Mouse (Mus musculus) right cerebral cortex, postnatal 25 days (tissue): ENCODE data around the gene Gm973.
"Not testable (repeated sequence)": the region's sequence is repeated elsewhere in the genome, so short reads cannot be mapped to it uniquely, and the experiment has no call there.

ENCODE experiments used
- DNase-seq: peaks from one replicate; pipeline ENCODE4 v3.0.0; 2022

The Gm973 gene

DNA sequence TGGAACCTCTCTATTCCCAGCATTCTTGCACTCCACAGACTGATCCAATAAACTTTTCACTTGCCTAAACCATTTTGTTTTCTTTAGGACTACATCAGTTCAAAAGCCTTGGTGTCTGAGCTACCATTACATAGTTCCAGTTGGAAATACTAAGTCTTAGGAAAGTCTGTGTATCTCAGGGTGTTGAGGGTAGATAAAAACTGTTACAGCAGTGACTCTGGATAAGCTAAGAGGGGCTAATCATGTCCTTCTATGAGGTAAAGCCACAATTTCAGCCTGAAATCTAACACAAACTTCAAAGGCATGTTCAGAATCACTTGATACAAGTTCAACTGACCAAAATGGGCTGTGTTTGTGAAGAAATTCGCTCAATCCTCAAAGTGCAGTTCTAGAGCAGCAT, 120.3 kb downstream of the Gm973 start:
- DNase-seq = no peak

DNA sequence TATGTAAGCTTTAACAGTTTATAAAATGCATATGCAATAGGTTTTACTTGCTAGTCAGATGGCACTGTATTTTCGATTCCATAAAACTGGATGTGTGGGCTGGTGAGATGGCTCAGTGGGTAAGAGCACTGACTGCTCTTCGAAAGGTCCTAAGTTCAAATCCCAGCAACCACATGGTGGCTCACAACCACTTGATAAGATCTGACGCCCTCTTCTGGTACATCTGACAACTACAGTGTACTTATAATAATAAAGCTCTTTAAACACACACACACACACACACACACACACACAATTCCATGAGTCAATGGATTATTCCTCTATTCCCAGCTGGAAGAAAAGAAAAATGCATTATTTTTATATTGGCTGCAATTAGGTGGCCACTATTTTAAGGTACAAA, 122.3 kb downstream of the Gm973 start:
- DNase-seq = no peak

DNA sequence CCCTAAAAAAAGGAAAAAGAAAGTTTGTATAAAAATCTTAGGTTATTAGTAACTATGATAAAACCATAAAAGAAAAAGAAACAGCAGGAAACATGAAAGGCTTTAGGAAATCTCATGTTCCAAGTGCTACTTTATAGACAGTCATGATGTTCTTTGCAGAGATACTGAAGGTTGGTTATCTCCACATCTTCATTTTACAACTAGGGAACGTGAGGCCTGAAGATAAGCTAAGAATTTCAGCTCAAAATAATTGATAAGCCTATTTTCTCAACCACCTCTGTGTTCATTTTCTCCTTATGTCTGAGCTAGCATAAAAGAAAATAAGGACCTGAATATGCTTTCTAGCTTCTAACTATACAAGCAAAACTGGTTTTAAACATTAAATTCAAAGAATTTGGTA, 126.4 kb downstream of the Gm973 start:
- DNase-seq = no peak

DNA sequence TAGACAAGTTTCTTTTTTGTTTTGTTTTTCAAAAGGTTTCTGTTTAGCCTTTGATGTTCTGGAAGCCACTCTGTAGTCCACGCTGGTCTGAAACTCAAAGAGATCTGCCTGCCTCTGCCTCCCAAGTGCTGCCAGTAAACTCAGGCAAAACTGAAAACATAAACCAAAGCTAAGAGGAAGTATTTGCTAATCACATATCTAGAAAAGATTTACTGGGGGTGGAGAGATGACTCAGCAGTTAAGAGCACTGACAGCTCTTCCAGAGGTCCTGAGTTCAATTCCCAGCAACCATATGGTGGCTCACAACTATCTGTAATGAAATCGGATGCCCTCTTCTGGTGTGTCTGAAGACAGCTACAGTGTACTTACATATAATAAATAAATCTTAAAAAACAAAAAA, 130.4 kb downstream of the Gm973 start:
- DNase-seq = not testable (repeated sequence)

DNA sequence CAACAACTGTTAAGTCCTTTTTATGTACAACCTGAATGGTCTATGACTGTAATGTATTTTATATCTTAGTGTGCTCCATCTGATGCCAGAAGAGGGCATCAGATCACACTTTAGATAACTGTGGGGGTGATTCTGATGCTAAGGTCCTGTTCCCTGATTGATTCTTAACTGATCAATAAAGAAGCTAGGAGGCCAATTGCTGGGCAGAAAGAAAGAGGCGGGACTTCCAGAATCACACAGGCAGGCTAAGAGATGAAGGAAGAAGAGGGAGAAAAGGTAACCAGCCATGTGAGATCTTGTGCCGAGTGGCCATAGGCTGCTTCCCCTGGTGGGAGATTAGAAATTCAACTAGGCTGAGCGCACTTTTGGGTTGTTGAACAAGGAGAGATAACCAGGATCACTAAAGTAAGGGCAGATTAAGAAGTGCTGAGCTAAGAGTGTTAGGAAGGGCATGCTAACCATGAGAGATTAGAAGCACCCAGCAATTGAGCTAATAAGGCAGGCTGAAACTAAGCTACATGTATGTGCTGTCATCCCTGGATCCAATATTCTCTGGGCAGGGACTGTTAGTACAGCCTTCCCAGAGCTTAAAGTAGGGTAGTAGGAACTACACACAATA, 135.2 kb downstream of the Gm973 start:
- no peak for DNase-seq

DNA sequence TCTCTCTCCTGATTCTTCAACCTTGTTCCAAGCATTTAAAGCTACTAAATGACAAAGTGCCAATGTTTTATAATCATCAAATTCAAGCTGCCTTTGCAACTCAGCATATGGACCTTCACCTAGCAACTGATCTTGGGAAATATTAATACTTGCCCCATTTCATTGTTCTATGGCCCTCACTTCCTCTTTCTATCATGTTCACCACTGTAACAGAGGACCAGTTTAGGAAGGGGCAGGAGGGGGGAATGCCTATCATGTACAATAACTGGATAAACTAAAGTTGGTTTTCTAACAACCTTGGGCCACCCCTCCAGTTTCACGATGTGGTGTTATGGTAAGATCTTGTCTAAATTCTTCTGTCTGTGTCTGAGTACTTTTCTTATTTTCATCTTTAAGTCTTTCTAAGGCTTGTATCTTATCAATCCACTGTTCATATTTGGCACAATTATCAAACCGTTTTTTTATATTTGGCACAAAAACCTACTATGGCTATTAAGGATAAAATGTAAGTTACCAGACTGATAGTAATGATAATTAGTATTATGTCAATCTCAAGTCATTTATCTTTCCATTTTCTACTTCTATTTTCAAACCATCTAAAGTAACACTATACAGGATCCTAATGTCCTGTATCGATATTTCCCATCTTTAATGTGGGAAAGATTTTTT, 137.3 kb downstream of the Gm973 start:
- no peak for DNase-seq

DNA sequence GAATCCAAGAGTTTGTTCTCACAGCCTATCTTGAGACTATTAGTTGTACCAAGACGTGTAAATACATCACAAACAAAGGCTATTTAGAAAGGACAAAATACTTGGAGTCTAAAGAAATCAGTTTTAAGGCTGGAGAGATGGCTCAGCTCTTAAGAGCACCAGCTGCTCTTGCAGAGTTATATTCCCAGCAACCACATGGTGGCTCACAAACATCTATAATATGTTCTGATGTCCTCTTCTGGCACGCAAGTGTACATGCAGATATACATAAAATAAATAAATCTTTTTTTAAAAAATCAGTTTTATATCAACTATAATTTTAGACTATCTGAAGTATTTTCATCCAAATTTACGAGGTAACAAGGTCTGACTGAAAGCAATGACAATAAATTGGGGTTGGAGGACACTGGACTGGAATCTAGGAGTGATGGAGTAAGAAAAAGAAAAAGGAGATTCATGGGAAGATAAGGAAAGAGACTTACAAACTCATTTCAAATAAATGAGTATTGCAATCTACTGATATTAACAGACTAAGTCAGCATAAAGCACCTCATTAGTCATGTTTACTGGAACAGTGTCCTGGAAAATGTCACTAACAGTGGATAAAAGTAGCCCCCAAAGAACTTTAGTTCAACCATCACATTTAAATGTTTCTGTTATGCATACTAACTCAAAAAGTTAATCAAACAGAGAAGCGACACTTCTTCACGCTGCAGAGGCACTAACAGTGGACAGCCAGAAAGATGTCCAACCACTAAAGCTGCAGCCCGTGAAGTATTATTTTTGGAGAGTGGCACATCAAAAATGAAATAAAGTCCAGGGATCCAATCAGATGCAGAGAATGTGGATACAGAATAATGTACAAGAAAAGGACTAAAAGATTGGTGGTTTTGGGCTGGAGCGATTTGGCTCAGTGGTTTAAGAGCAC, 140.4 kb downstream of the Gm973 start:
- DNase-seq = no peak

DNA sequence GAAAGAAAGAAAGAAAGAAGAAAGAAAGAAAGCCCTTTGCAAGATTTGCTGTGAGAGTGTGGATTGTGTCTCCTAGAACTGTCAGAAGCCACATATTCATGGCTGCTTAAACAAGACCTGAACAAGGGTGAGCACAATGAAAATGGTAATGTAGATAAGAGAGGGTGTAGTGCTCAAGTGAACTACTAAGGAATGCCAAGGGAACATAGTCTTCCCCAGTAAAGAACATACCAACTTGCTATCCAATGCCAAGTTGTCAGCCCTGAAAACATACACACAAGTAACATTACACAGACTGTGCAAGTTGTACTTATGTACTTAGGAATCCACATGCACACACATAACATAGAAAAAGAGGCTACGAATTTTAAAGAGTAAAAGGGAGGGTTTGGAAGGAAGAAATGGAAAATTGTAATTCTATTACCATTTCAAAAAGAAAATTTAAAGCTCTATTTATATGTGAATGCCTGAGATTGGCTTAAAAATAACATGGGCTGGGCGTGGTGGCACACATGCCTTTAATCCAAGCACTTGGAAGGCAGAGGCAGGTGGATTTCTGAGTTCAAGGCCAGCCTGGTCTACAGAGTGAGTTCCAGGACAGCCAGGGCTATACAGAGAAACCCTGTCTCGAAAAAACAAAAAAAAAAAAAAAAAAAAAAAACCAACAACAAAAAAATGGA, 147.5 kb downstream of the Gm973 start:
- no peak for DNase-seq

DNA sequence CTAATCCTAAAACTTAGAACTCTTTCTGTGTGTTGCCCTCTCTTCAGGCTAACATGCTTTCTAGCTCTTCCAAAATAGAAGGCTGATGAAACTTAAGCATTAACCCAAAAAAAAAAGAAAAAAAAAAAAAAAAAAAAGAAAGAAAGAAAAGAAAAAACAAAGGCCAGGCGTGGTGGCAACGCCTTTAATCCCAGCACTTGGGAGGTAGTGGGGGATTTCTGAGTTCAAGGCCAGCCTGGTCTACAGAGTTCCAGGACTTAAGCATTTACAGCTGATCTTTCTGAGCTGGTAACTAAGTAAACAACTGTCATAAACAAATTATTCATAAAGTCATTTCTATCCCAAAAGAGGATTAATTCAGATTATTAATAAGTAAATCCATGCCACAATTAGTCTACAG, 152.8 kb downstream of the Gm973 start:
- DNase-seq = no peak

DNA sequence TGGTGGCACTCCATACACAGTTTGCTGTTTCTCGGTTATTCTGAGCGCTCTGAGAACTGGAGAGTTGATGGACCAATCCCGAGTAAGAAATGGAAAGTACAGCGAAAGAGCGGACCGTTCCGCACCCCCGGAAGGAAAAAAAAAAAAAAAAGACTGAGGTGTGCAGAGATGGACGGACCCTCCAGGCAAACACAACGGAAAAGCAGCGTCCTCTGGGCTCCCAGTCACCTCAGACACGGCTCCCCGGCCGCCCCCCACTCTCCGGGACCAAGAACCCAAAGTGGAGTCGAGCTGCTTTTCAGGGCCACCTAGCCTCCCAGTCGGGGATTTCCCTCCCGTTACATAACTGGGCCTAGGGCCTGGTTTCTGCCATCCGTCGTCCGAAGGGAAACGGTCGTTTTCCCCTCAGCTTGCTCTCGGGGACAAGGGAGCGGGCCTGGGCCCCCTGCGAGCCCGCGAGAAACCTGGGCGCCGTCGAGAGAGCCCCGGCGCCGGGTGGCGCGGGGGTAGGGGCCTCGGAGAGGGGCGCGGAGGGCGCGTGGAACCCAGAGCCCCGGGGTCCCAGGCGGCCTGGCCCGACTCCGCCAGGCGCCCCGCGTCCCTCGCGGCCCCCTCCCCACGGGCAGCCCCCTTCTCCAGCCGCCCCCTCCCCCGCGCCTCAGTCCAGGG, 154.0 kb downstream of the Gm973 start:
- DNase-seq = peak; percentile 43

DNA sequence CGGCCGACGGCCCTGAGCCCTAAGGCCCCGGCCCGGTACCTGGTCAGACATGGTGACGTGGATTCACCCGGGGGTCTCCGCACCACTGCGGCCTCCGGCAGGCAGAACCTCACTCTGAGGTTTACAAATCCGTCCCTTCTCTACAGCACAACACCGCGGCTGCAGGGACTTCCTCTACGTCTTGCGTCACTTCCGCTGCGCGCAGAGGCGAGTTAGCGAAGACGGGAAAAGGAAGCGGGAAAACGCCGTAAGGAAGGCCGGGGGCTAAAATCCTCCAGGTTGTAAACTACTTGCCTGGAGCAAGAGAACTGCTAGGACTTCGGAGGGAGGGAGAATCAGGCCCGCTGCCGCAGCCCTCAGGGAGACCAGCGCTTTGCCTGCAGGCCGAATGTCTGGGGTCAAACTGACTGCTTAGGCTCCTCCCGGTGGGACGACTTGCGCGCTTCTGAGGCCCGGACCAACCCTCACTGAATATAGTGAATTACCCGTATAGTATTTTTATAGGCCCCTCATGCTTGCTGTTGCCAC, 154.6 kb downstream of the Gm973 start, which contains the start of gene Sumo1:
Sumo1 (minus strand) TSS at position 194 of the 528 bp plus-strand sequence.
- DNase-seq = peak; percentile 89

DNA sequence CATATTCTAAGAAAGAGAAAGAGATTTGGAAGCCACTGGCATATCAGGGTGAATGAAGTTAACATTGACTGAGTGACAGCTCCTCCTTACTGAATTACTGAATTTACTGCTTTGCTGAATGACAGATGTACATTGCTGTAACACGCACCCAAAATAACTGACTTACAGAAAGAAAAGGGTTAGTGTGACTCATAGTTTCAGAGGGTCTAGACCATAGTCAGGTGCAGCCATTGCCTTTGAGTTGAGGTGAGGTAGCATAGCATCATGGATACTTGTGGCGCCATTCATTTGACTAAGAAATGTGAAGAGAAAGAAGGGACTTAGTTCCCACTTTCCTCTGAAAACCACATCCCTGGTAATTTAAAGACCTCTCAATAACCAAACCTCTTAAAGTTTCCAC, 157.6 kb downstream of the Gm973 start:
- no peak for DNase-seq

DNA sequence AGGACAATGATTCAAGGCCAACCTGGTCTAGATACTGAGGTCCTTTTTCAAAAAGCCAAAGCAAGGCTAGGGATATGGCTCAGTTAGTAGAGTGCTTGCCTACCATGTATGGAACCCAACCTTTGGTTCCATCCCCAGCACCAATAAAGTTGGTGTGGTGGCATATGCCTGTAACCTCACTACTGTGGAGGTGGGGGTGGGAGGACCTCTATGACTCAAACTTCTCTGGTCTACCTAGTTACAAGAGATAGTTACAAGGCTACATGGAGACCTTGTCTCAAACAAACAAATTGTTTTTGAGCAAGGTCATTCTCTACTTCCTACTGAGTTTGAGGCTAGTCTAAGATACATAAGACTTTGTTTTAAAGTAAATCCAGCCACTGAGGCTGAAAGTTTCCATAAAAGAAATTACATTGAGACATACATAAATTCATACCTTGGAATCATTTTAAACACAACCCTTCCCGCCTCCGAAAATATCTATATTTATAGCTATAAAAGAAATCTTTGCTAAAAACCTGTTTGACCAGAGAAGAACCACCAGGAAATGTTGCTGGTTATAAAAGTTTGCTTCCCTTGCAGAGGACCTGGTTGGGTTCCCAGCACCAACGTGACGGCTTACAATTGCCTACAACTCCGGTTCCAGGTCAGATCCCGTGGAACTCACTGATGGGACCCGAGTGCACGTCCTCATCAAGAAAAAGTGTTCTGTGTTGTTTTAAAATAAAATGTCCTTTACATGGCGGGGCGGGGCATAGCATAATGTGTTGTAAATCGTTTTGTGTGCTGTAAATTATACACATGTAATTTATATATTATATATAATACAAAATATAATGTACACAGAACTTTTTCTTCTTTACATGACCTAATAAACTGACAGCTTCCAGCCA, 168.1 kb downstream of the Gm973 start:
- DNase-seq = peak; percentile 5

DNA sequence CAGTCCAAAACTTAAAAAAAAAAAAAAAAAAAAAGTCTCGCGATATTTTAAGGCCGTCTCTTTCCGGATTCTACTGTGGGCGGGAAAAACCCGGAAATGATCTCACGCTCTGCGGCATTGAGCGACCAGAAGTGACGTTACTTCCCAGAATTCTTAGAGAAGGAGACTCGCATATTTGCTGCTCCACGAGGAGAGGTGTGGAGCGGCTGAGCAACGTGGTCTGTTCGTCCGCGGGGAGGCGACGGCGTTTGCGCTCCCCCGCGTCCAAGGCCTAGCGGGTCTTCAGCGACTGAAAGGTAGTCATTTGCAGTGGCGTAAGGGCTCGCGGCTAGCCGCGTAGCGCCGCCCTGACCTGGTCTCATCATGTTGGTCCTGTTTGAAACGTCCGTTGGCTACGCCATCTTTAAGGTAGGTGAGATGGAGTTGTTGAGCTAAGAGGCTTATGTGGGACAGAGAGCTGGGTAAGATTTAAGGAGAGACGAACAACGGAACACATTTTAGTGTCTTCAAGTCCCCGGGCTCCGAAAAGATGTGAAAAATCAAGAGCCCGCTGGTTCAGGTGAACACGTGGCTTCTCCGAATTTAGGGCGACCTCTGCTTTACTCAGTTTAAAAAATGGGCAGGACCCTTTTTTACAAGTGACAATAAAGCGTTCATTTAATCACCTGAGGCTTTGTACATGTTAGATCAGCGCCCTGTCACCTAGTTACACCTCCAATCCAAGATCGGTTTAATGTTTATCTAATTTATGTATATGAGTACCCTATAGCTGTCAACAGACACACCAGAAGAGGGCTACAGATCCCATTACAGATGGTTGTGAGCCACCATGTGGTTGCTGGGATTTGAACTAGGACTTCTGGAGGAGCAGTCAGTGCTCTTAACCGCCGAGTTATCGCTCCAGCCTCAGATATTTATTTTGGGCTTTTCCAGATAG, 169.0 kb downstream of the Gm973 start, which contains the start of gene Nop58:
Nop58 (plus strand) TSS at position 153 of the 937 bp plus-strand sequence.
- DNase-seq = peak; percentile 88
